Comparison of ENCODE assay signal across 22 mouse cellular contexts in genomic region chr11:51591915-51592314, GRCm38 (mm10).
"Had no signal": no experiment of that assay in that cellular context is flagged by ENCODE, and none has a peak within 500 bp of the region (broad histone marks: within the 10 kb centered on the region; RNA-seq: fewer than 3 reads in every experiment).

No protein-coding gene starts in this region.

- H3K27ac ChIP-seq: heart, embryonic 15.5 days; hindbrain, embryonic 14.5 days; hindbrain, postnatal 0 days; kidney, embryonic 15.5 days; kidney, postnatal 0 days; limb, embryonic 13.5 days; limb, embryonic 15.5 days; liver, embryonic 12.5 days had no signal

- H3K4me3 ChIP-seq: heart, embryonic 13.5 days; heart, embryonic 15.5 days; kidney, embryonic 15.5 days; limb, embryonic 13.5 days; limb, embryonic 15.5 days; liver, embryonic 12.5 days had no signal

- H3K4me1 ChIP-seq: limb, embryonic 13.5 days; limb, embryonic 15.5 days had no signal

- H3K27me3 ChIP-seq: heart, embryonic 13.5 days; heart, embryonic 15.5 days; kidney, embryonic 15.5 days; limb, embryonic 13.5 days; limb, embryonic 15.5 days; liver, embryonic 12.5 days had no signal

- ATAC-seq: hindbrain, postnatal 0 days; intestine, embryonic 16.5 days; liver, embryonic 12.5 days had no signal

- H3K9me3 ChIP-seq: heart, embryonic 13.5 days; heart, embryonic 15.5 days; kidney, embryonic 15.5 days; limb, embryonic 15.5 days; liver, embryonic 12.5 days had no signal

- DNase-seq: gastrocnemius, postnatal 14 days; gastrocnemius, postnatal 36 days; heart, adult 18-20 months; heart, postnatal 14 days; heart, postnatal 36 days; kidney, adult 11 months; kidney, adult 9 months; kidney, postnatal 14 days; layer of hippocampus, adult 9-11 months; layer of hippocampus, postnatal 36 days; left cerebral cortex, postnatal 4 days had no signal

- H3K9ac ChIP-seq: heart, embryonic 13.5 days; heart, embryonic 15.5 days; hindbrain, embryonic 14.5 days; kidney, embryonic 15.5 days; limb, embryonic 13.5 days; limb, embryonic 15.5 days; liver, embryonic 12.5 days had no signal

- H3K4me2 ChIP-seq: heart, embryonic 11.5 days; heart, embryonic 13.5 days; heart, embryonic 15.5 days; hindbrain, embryonic 14.5 days; kidney, embryonic 15.5 days; limb, embryonic 13.5 days; limb, embryonic 15.5 days; liver, embryonic 12.5 days had no signal
